Mouse (Mus musculus) liver, postnatal 0 days (tissue): ENCODE measurements at regions not wholly inside any gene's neighbourhood (a gene's known extent, or its start where the extent isn't known, plus 50 kb on each side); places are given as distances from the start of the nearest gene placed in this dataset.

Source experiments
- CTCF ChIP-seq: sonication (generic); IDR thresholded peaks from 2 replicates; pipeline ENCODE4 v1.5.1; 2016; ENCODE audit warnings: antibody characterized with exemption, low read depth
- EP300 ChIP-seq: IDR thresholded peaks from 2 replicates; pipeline ENCODE4 v1.6.1; 2016; ENCODE audit warnings: antibody characterized with exemption, low read depth, mild to moderate bottlenecking

- TF ChIP-seq CTCF (no peak), EP300 (no peak)
Observed at GRCm38 (mm10) chr4:81566526-81566925, 123.9 kb upstream of the Mpdz start.
